Mouse (Mus musculus): ENCODE results near the gene Epm2aip1. TPM values are rescaled to one million over a fixed set of nuclear protein-coding genes. Genes with fewer than 3 reads are reported as not detected.

Epm2aip1 gene
- polyA plus RNA-seq, 1 experiment: 5.8 TPM

- H3K36me3 ChIP-seq (ENCODE audit: control insufficient read depth, insufficient read depth): no peaks in the 10 kb centered on the region
- TF ChIP-seq POLR2A (IDR thresholded peaks at IDR 0.05; ENCODE audit: insufficient read length, low read depth) (no peak), POLR2AphosphoS2 (IDR thresholded peaks at IDR 0.05; ENCODE audit: insufficient read length, low read depth) (no peak), MYOD1 (IDR thresholded peaks at IDR 0.05; ENCODE audit: control insufficient read depth in 1 of 3, insufficient read length in 2 of 3, low read depth in 2 of 3) (no peak), SRF (IDR thresholded peaks at IDR 0.05; ENCODE audit: control insufficient read depth, insufficient read length, low read depth) (no peak), MYOG (IDR thresholded peaks at IDR 0.05; ENCODE audit: control insufficient read depth in 1 of 3, insufficient read depth in 1 of 3, insufficient read length in 2 of 3, low read depth in 2 of 3) (no peak), CEBPB (IDR thresholded peaks at IDR 0.05; ENCODE audit: insufficient read depth, poor library complexity, severe bottlenecking) (no peak), E2F4 (IDR thresholded peaks at IDR 0.05; ENCODE audit: insufficient read depth) (no peak), REST (IDR thresholded peaks at IDR 0.05; ENCODE audit: insufficient read depth, insufficient read length) (no peak), MAX (IDR thresholded peaks at IDR 0.05; ENCODE audit: low read depth) (no peak), TCF3 (IDR thresholded peaks at IDR 0.05; ENCODE audit: insufficient read length, low read depth) (no peak)
- H3K79me2 ChIP-seq (ENCODE audit: control insufficient read depth, insufficient read depth): no peaks in the 10 kb centered on the region
- no peak overlapping the region for H3K4me3 ChIP-seq
- no peak overlapping the region for H3K4me2 ChIP-seq (ENCODE audit: low read depth)
- no peaks in the 10 kb centered on the region for H3K27me3 ChIP-seq (ENCODE audit: control insufficient read depth, insufficient read depth, insufficient read length)
- H3ac ChIP-seq (ENCODE audit: control insufficient read depth, insufficient read length): no peak overlapping the region
These were observed 23.2 kb downstream of the Epm2aip1 start for GRCm38 (mm10) chr9:111294911-111295310.

- Histone ChIP-seq H3K79me2 (ENCODE audit: control insufficient read depth, insufficient read depth) (no peaks in the 10 kb centered on the region), H3K36me3 (ENCODE audit: control insufficient read depth, insufficient read depth) (no peaks in the 10 kb centered on the region), H3K4me3 (no peak overlapping the region), H3K4me2 (ENCODE audit: low read depth) (no peak overlapping the region), H3ac (ENCODE audit: control insufficient read depth, insufficient read length) (no peak overlapping the region), H3K27me3 (ENCODE audit: control insufficient read depth, insufficient read depth, insufficient read length) (no peaks in the 10 kb centered on the region)
- TF ChIP-seq TCF12 (IDR thresholded peaks at IDR 0.05; ENCODE audit: insufficient read depth, poor library complexity, severe bottlenecking) (no peak), TCF3 (IDR thresholded peaks at IDR 0.05; ENCODE audit: insufficient read length, low read depth) (no peak), MYOD1 (IDR thresholded peaks at IDR 0.05; ENCODE audit: control insufficient read depth in 1 of 3, insufficient read length in 2 of 3, low read depth in 2 of 3) (no peak), REST (IDR thresholded peaks at IDR 0.05; ENCODE audit: insufficient read depth, insufficient read length) (no peak), CEBPB (IDR thresholded peaks at IDR 0.05; ENCODE audit: insufficient read depth, poor library complexity, severe bottlenecking) (no peak), MAX (IDR thresholded peaks at IDR 0.05; ENCODE audit: low read depth) (no peak), SRF (IDR thresholded peaks at IDR 0.05; ENCODE audit: control insufficient read depth, insufficient read length, low read depth) (no peak), POLR2A (IDR thresholded peaks at IDR 0.05; ENCODE audit: insufficient read length, low read depth) (no peak), USF1 (IDR thresholded peaks at IDR 0.05; ENCODE audit: low read depth) (no peak), POLR2AphosphoS2 (IDR thresholded peaks at IDR 0.05; ENCODE audit: insufficient read length, low read depth) (no peak)
These were observed 23.6 kb downstream of the Epm2aip1 start for GRCm38 (mm10) chr9:111295323-111295722.

DNA sequence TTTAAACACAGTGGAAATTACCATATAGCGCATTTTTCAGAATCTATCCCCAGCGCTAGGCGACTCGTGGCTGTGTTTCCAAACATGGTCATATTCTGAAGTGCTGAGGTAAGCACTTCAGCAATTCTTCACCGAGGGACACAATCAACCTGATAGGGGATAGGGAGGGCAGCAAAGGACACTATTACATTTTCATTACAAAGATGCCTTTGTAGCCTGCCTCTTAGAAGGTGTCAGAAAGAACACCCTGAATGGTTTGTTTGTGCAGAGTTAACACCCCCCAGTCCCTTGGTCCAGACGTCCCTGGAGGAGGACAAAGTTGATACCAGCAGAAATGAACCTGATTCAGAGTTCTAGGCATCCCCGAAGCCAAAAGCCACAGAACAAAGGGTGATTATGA, 24.7 kb downstream of the Epm2aip1 start:
- no peaks in the 10 kb centered on the region for H3K79me2 ChIP-seq (ENCODE audit: control insufficient read depth, insufficient read depth)
- no peak overlapping the region for H3K4me2 ChIP-seq (ENCODE audit: low read depth)
- no peaks in the 10 kb centered on the region for H3K27me3 ChIP-seq (ENCODE audit: control insufficient read depth, insufficient read depth, insufficient read length)
- H3K4me3 ChIP-seq: no peak overlapping the region
- no peak for TF ChIP-seq USF1 (IDR thresholded peaks at IDR 0.05; ENCODE audit: low read depth)
- no peak for TF ChIP-seq REST (IDR thresholded peaks at IDR 0.05; ENCODE audit: insufficient read depth, insufficient read length)
- H3ac ChIP-seq (ENCODE audit: control insufficient read depth, insufficient read length): no peak overlapping the region
- no peaks in the 10 kb centered on the region for H3K36me3 ChIP-seq (ENCODE audit: control insufficient read depth, insufficient read depth)

- H3ac ChIP-seq (ENCODE audit: control insufficient read depth, insufficient read length): no peak overlapping the region
- no peaks in the 10 kb centered on the region for H3K27me3 ChIP-seq (ENCODE audit: control insufficient read depth, insufficient read depth, insufficient read length)
- H3K36me3 ChIP-seq (ENCODE audit: control insufficient read depth, insufficient read depth): no peaks in the 10 kb centered on the region
- H3K4me2 ChIP-seq (ENCODE audit: low read depth): no peak overlapping the region
- TF ChIP-seq MYOG (IDR thresholded peaks at IDR 0.05; ENCODE audit: control insufficient read depth in 1 of 3, insufficient read depth in 1 of 3, insufficient read length in 2 of 3, low read depth in 2 of 3) (no peak), E2F4 (IDR thresholded peaks at IDR 0.05; ENCODE audit: insufficient read depth) (no peak), CEBPB (IDR thresholded peaks at IDR 0.05; ENCODE audit: insufficient read depth, poor library complexity, severe bottlenecking) (no peak), USF1 (IDR thresholded peaks at IDR 0.05; ENCODE audit: low read depth) (no peak)
- H3K79me2 ChIP-seq (ENCODE audit: control insufficient read depth, insufficient read depth): no peaks in the 10 kb centered on the region
- no peak overlapping the region for H3K4me3 ChIP-seq
These were observed 26.9 kb downstream of the Epm2aip1 start for GRCm38 (mm10) chr9:111298606-111299005.

DNA sequence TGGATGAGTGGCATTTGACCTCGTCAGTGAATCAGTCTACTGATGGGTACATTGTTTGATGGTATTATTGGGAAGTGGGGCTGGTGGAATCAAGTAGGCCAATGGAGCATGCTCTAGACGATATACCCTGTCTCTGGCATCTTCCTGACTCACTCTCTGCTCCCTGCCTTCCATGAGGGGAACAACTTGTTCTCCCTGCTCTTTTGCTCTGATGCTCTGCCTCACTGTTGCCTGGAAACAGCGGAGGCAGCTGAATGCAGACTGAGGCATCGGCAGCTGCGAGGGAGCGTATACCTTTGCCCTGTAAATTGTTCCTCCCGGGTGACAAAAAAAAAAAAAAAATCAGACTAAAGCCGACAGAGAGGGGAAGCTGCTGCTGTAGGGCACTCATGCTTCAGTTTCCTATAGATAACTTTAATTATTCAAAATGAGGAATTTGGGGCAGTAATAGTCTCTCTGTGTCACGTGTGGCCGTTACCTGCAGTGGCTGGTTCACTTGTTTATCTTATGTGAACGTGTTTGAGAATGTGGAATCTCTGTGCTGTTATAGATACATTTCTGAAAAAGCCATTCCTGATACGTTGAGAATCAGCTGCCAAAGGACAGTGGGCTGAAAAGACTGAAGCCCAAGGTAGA, 30.6 kb downstream of the Epm2aip1 start:
- no peak for TF ChIP-seq E2F4 (IDR thresholded peaks at IDR 0.05; ENCODE audit: insufficient read depth)
- no peak for TF ChIP-seq CEBPB (IDR thresholded peaks at IDR 0.05; ENCODE audit: insufficient read depth, poor library complexity, severe bottlenecking)
- no peak for TF ChIP-seq TCF3 (IDR thresholded peaks at IDR 0.05; ENCODE audit: insufficient read length, low read depth)
- no peak for TF ChIP-seq REST (IDR thresholded peaks at IDR 0.05; ENCODE audit: insufficient read depth, insufficient read length)
- TF ChIP-seq MAX (IDR thresholded peaks at IDR 0.05; ENCODE audit: low read depth): no peak
- TF ChIP-seq TCF12 (IDR thresholded peaks at IDR 0.05; ENCODE audit: insufficient read depth, poor library complexity, severe bottlenecking): no peak
- no peak for TF ChIP-seq SRF (IDR thresholded peaks at IDR 0.05; ENCODE audit: control insufficient read depth, insufficient read length, low read depth)
- TF ChIP-seq MYOD1 (IDR thresholded peaks at IDR 0.05; ENCODE audit: control insufficient read depth in 1 of 3, insufficient read length in 2 of 3, low read depth in 2 of 3): no peak
- no peak for TF ChIP-seq USF1 (IDR thresholded peaks at IDR 0.05; ENCODE audit: low read depth)
- no peak for TF ChIP-seq POLR2A (IDR thresholded peaks at IDR 0.05; ENCODE audit: insufficient read length, low read depth)
- no peak for TF ChIP-seq MYOG (IDR thresholded peaks at IDR 0.05; ENCODE audit: control insufficient read depth in 1 of 3, insufficient read depth in 1 of 3, insufficient read length in 2 of 3, low read depth in 2 of 3)
- TF ChIP-seq POLR2AphosphoS2 (IDR thresholded peaks at IDR 0.05; ENCODE audit: insufficient read length, low read depth): no peak
- H3K4me2 ChIP-seq (ENCODE audit: low read depth): no peak overlapping the region

More for the DNA sequence above, 30.6 kb downstream of the Epm2aip1 start:
- H3K79me2 ChIP-seq (ENCODE audit: control insufficient read depth, insufficient read depth): no peaks in the 10 kb centered on the region
- H3K27me3 ChIP-seq (ENCODE audit: control insufficient read depth, insufficient read depth, insufficient read length): no peaks in the 10 kb centered on the region
- H3ac ChIP-seq (ENCODE audit: control insufficient read depth, insufficient read length): no peak overlapping the region
- H3K4me3 ChIP-seq: no peak overlapping the region
- no peaks in the 10 kb centered on the region for H3K36me3 ChIP-seq (ENCODE audit: control insufficient read depth, insufficient read depth)
